Mouse (Mus musculus) ES-Bruce4 (cell line): ENCODE measurements at regions not wholly inside any gene's neighbourhood (a gene's known extent, or its start where the extent isn't known, plus 50 kb on each side); places are given as distances from the start of the nearest gene placed in this dataset.

Experiments
- EP300 ChIP-seq: IDR thresholded peaks from 2 replicates; pipeline ENCODE4 v1.6.1; 2011; ENCODE audit warnings: low read depth, low read length; ENCODE audit not compliant: insufficient read depth
- POLR2A ChIP-seq: IDR thresholded peaks from one replicate; pipeline ENCODE4 v1.8.1; 2011; ENCODE audit warnings: low read length; ENCODE audit not compliant: insufficient read depth

- no peak for TF ChIP-seq EP300
- no peak for TF ChIP-seq POLR2A
Observed at GRCm38 (mm10) chr8:116451397-116451796, 53.4 kb upstream of the Dynlrb2 start.
